Mouse (Mus musculus): Measurements from ENCODE around the gene Spg20. TPM values are rescaled to one million over a fixed set of nuclear protein-coding genes. Genes with fewer than 3 reads are reported as not detected.

Spg20 gene
- polyA plus RNA-seq, 1 experiment from 2014 or later: 49.6 TPM

GRCm38 (mm10) chr3:55106051-55106450 lies 5.9 kb upstream of the Spg20 start:
- H3K4me2 ChIP-seq (replicated peaks; ENCODE audit: low read depth, low read length): no peak overlapping the region
- no peaks in the 10 kb centered on the region for H3K36me3 ChIP-seq (ENCODE audit: control insufficient read depth, insufficient read depth, low read length)
- ATAC-seq (ENCODE audit: low FRiP score) (no peak), DNase-seq (ENCODE audit: low spot score) (no peak)
- H3K9me3 ChIP-seq (ENCODE audit: control insufficient read depth, low read length): no peaks in the 10 kb centered on the region
- H3K9ac ChIP-seq (ENCODE audit: low read depth, low read length): no peak overlapping the region
- no peaks in the 10 kb centered on the region for H3K27me3 ChIP-seq (ENCODE audit: control insufficient read depth, insufficient read depth, low read length)
- no peak overlapping the region for H3K4me3 ChIP-seq (ENCODE audit: low read depth, low read length)
- no peaks in the 10 kb centered on the region for H3K4me1 ChIP-seq (replicated peaks; ENCODE audit: control insufficient read depth, insufficient read depth, low read length)
- WGBS: 91% methylated on average over 17 of the region's 17 CpGs
- H3K27ac ChIP-seq (ENCODE audit: low read depth, low read length): no peak overlapping the region

GRCm38 (mm10) chr3:55109097-55109496 lies 2.8 kb upstream of the Spg20 start:
- ATAC-seq (ENCODE audit: low FRiP score) (no peak), DNase-seq (ENCODE audit: low spot score) (no peak)
- Histone ChIP-seq H3K27me3 (ENCODE audit: control insufficient read depth, insufficient read depth, low read length) (no peaks in the 10 kb centered on the region), H3K4me2 (replicated peaks; ENCODE audit: low read depth, low read length) (no peak overlapping the region), H3K9ac (ENCODE audit: low read depth, low read length) (no peak overlapping the region), H3K9me3 (ENCODE audit: control insufficient read depth, low read length) (no peaks in the 10 kb centered on the region), H3K4me1 (replicated peaks; ENCODE audit: control insufficient read depth, insufficient read depth, low read length) (no peaks in the 10 kb centered on the region), H3K4me3 (ENCODE audit: low read depth, low read length) (no peak overlapping the region), H3K36me3 (ENCODE audit: control insufficient read depth, insufficient read depth, low read length) (no peaks in the 10 kb centered on the region), H3K27ac (ENCODE audit: low read depth, low read length) (no peak overlapping the region)
- 86% methylated on average over 4 of the region's 4 CpGs for WGBS

DNA sequence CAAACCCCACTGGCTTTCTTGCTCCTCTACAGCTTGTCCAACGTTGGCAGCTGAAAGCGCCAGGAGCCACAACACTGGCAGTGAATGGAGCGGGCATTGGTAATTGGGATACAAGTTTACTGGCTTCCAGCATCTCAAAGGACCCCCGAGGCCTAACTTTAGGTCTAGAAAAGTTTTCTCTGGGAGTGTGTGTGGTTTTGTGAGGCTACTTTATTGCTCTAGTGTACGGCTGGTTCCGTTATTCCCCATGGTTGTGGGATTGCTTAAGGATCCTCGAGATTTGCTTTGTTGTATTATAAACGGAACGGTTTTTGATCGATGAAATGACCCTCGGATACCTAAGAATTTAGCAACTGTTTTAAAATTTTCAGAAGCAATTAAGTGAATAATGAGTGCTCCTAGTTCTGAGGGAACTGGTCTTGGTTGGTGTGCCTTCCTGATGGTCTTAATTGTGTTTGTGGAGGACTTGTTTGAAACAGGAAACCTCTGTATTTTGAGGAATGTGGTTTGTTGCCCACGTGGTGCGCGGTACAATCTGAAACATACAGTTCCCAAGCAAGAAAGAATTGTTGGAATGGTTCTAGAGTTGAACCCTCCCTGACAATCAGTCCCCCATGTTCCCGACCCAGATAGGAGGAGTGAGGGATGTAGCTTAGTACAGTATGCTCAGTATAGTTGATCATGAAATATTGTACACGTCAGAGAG lies 955 bp downstream of the Spg20 start:
- Histone ChIP-seq H3K36me3 (ENCODE audit: control insufficient read depth, insufficient read depth, low read length) (peaks cover 7% of the 10 kb centered on the region; the same call in 1 of the 2 replicates), H3K9me3 (ENCODE audit: control insufficient read depth, low read length) (no peaks in the 10 kb centered on the region), H3K27me3 (ENCODE audit: control insufficient read depth, insufficient read depth, low read length) (no peaks in the 10 kb centered on the region), H3K9ac (ENCODE audit: low read depth, low read length) (peak overlapping the region; percentile 93), H3K4me2 (replicated peaks; ENCODE audit: low read depth, low read length) (peak overlapping the region; percentile 69), H3K27ac (ENCODE audit: low read depth, low read length) (no peak overlapping the region; the same call in 1 of the 2 replicates), H3K4me1 (replicated peaks; ENCODE audit: control insufficient read depth, insufficient read depth, low read length) (no peaks in the 10 kb centered on the region), H3K4me3 (ENCODE audit: low read depth, low read length) (peak overlapping the region; percentile 70)
- WGBS: 56% methylated on average over 16 of the region's 16 CpGs
- ATAC-seq (ENCODE audit: low FRiP score): no peak
- DNase-seq (ENCODE audit: low spot score): peak; percentile 37

DNA sequence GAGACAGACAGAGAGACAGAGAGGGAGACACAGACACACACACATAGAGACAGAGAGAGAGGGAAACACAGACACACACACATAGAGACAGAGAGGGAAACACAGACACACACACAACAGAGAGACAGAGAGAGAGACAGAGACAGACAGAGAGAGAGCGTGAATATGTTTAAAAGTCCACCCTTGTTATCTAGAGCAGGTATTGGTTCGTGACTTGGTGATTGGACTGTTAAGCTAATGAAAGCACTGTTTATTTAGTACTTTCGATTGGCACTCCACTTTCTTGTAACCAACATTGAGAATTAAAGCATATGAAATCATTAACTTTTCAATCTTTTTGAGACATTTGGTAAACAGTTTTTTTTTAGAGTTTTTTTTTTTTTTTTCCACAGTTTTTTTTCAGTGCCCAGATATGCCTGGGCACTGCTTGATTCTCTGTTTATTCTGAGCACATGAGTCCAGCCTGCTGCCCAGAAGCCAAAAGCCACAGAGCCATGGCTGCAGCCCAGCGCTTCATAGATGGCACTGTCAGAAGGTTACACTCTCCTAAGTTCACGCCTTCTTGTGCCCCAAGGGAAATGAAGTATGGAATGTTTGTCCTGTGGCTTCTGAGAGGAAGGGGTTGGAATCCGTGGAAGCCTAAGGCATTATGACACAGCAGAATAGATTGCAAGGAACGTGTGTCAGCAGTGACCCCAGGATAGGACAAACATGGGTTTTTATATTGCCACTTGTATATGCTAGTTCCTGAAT lies 2.6 kb downstream of the Spg20 start:
- Histone ChIP-seq H3K27ac (ENCODE audit: low read depth, low read length) (no peak overlapping the region), H3K9ac (ENCODE audit: low read depth, low read length) (no peak overlapping the region), H3K4me2 (replicated peaks; ENCODE audit: low read depth, low read length) (no peak overlapping the region), H3K36me3 (ENCODE audit: control insufficient read depth, insufficient read depth, low read length) (peaks cover 10% of the 10 kb centered on the region), H3K4me1 (replicated peaks; ENCODE audit: control insufficient read depth, insufficient read depth, low read length) (no peaks in the 10 kb centered on the region), H3K9me3 (ENCODE audit: control insufficient read depth, low read length) (no peaks in the 10 kb centered on the region), H3K27me3 (ENCODE audit: control insufficient read depth, insufficient read depth, low read length) (no peaks in the 10 kb centered on the region), H3K4me3 (ENCODE audit: low read depth, low read length) (no peak overlapping the region)
- ATAC-seq (ENCODE audit: low FRiP score) (no peak), DNase-seq (ENCODE audit: low spot score) (peak; percentile 22)
- WGBS: 69% methylated on average over 7 of the region's 7 CpGs

GRCm38 (mm10) chr3:55115071-55115470 lies 3.2 kb downstream of the Spg20 start:
- no peak for ATAC-seq (ENCODE audit: low FRiP score)
- H3K4me3 ChIP-seq (ENCODE audit: low read depth, low read length): no peak overlapping the region
- no peak overlapping the region for H3K27ac ChIP-seq (ENCODE audit: low read depth, low read length)
- H3K27me3 ChIP-seq (ENCODE audit: control insufficient read depth, insufficient read depth, low read length): no peaks in the 10 kb centered on the region
- H3K9ac ChIP-seq (ENCODE audit: low read depth, low read length): no peak overlapping the region
- no peaks in the 10 kb centered on the region for H3K9me3 ChIP-seq (ENCODE audit: control insufficient read depth, low read length)
- no peaks in the 10 kb centered on the region for H3K4me1 ChIP-seq (replicated peaks; ENCODE audit: control insufficient read depth, insufficient read depth, low read length)
- 52% methylated on average over 1 of the region's 1 CpGs for WGBS
- no peak overlapping the region for H3K4me2 ChIP-seq (replicated peaks; ENCODE audit: low read depth, low read length)
- H3K36me3 ChIP-seq (ENCODE audit: control insufficient read depth, insufficient read depth, low read length): peaks cover 10% of the 10 kb centered on the region
- DNase-seq (ENCODE audit: low spot score): no peak

DNA sequence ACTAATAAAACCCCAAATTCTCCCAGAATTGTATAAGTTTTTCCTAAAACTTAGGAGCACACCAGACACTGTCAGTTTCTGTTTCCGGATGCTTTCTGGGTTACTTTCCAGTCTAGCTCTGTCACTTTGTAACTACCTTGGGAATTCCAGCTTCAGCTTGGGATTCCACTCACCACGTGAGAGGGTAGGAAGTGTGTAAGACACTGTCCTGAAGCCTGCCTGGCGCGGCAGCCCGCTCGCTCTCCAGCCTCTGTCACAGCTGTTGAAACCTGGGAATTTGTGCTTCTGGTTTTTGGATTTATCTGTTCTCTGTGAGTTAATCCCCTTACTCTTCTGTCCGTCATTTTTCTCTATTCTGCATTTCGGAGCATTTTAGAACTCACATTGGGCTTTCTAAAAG lies 4.1 kb downstream of the Spg20 start:
- Histone ChIP-seq H3K27ac (ENCODE audit: low read depth, low read length) (no peak overlapping the region), H3K9me3 (ENCODE audit: control insufficient read depth, low read length) (no peaks in the 10 kb centered on the region), H3K27me3 (ENCODE audit: control insufficient read depth, insufficient read depth, low read length) (no peaks in the 10 kb centered on the region), H3K36me3 (ENCODE audit: control insufficient read depth, insufficient read depth, low read length) (peaks cover 10% of the 10 kb centered on the region), H3K4me1 (replicated peaks; ENCODE audit: control insufficient read depth, insufficient read depth, low read length) (no peaks in the 10 kb centered on the region), H3K4me3 (ENCODE audit: low read depth, low read length) (no peak overlapping the region), H3K9ac (ENCODE audit: low read depth, low read length) (no peak overlapping the region), H3K4me2 (replicated peaks; ENCODE audit: low read depth, low read length) (no peak overlapping the region)
- WGBS: 94% methylated on average over 8 of the region's 8 CpGs
- DNase-seq (ENCODE audit: low spot score) (no peak), ATAC-seq (ENCODE audit: low FRiP score) (no peak)

- ATAC-seq (ENCODE audit: low FRiP score) (no peak), DNase-seq (ENCODE audit: low spot score) (no peak)
- H3K36me3 ChIP-seq (ENCODE audit: control insufficient read depth, insufficient read depth, low read length): peaks cover 13% of the 10 kb centered on the region
- H3K9me3 ChIP-seq (ENCODE audit: control insufficient read depth, low read length): no peaks in the 10 kb centered on the region
- H3K4me1 ChIP-seq (replicated peaks; ENCODE audit: control insufficient read depth, insufficient read depth, low read length): no peaks in the 10 kb centered on the region
- no peak overlapping the region for H3K27ac ChIP-seq (ENCODE audit: low read depth, low read length)
- WGBS: 95% methylated on average over 6 of the region's 6 CpGs
- H3K4me3 ChIP-seq (ENCODE audit: low read depth, low read length): no peak overlapping the region
- no peaks in the 10 kb centered on the region for H3K27me3 ChIP-seq (ENCODE audit: control insufficient read depth, insufficient read depth, low read length)
- H3K9ac ChIP-seq (ENCODE audit: low read depth, low read length): no peak overlapping the region
- no peak overlapping the region for H3K4me2 ChIP-seq (replicated peaks; ENCODE audit: low read depth, low read length)
Observed at GRCm38 (mm10) chr3:55119275-55119898, 7.5 kb downstream of the Spg20 start.

DNA sequence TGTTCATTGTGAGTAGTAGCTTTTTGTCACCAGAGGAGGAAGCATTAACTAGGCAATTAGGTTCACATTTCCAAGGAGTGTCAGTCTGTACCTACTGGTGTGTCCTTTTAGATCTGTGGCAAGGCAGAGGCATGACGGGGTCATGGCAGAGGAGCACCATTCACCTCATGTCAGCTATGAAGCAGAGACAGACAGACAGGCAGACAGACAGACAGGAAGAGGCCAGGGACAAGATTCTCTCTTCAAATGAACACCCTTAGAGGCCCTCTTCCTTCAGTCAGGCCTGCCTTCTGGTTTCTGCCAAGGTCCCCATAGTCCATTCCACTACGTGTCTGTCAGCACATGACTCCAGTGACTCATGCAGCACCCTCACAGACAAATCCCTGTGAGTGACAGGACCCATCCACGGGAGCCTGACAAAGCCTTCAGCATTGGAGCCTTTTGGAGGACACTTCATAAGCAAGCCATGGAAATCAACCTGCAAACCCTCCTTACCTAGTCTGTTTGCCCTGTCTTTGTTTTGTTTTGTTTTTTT lies 10.5 kb downstream of the Spg20 start:
- H3K27me3 ChIP-seq (ENCODE audit: control insufficient read depth, insufficient read depth, low read length): no peaks in the 10 kb centered on the region
- no peaks in the 10 kb centered on the region for H3K9me3 ChIP-seq (ENCODE audit: control insufficient read depth, low read length)
- DNase-seq (ENCODE audit: low spot score) (no peak), ATAC-seq (ENCODE audit: low FRiP score) (no peak)
- no peak overlapping the region for H3K4me2 ChIP-seq (replicated peaks; ENCODE audit: low read depth, low read length)
- no peaks in the 10 kb centered on the region for H3K4me1 ChIP-seq (replicated peaks; ENCODE audit: control insufficient read depth, insufficient read depth, low read length)
- 90% methylated on average over 3 of the region's 3 CpGs for WGBS
- H3K27ac ChIP-seq (ENCODE audit: low read depth, low read length): no peak overlapping the region
- H3K36me3 ChIP-seq (ENCODE audit: control insufficient read depth, insufficient read depth, low read length): peaks cover 11% of the 10 kb centered on the region
- no peak overlapping the region for H3K9ac ChIP-seq (ENCODE audit: low read depth, low read length)
- H3K4me3 ChIP-seq (ENCODE audit: low read depth, low read length): no peak overlapping the region

Data from hindbrain, embryonic 11.5 days (tissue).